In genomic region chr1:23574461-23574860, GRCm38 (mm10) we compare ENCODE assay signal across 22 mouse cellular contexts.
DNase-seq lines count a peak whose midpoint lies in the region; ATAC-seq and TF ChIP-seq lines count a peak whose summit lies in the region.
"Had no signal": no experiment of that assay in that cellular context is flagged by ENCODE, and none has a peak within 500 bp of the region (broad histone marks: within the 10 kb centered on the region; RNA-seq: fewer than 3 reads in every experiment).

No protein-coding gene starts in this region.

- no peak overlapping the region for H3K4me3 ChIP-seq in forebrain, embryonic 11.5 days (ENCODE audit: low read depth, low read length)
- no peak overlapping the region for H3K4me3 ChIP-seq in forebrain, postnatal 0 days (ENCODE audit: low read depth, low read length)
- H3K4me3 ChIP-seq in midbrain, embryonic 11.5 days (ENCODE audit: low read depth, low read length): no peak overlapping the region
- no peak overlapping the region for H3K4me3 ChIP-seq in midbrain, postnatal 0 days (ENCODE audit: low read depth, low read length)
- H3K4me3 ChIP-seq in forebrain, embryonic 16.5 days (replicated peaks; ENCODE audit: low read length): no peak overlapping the region
- H3K4me3 ChIP-seq: embryonic facial prominence, embryonic 12.5 days; heart, embryonic 10.5 days; hindbrain, embryonic 15.5 days had no signal

- TF ChIP-seq CTCF in forebrain, postnatal 0 days (IDR thresholded peaks at IDR 0.05; ENCODE audit: low read depth): no peak
- TF ChIP-seq CTCF in midbrain, postnatal 0 days (IDR thresholded peaks at IDR 0.05): no peak
- TF ChIP-seq CTCF in brain, embryonic 14.5 days (IDR thresholded peaks at IDR 0.05; ENCODE audit: borderline replicate concordance, extremely low read depth, insufficient read depth, insufficient read length): no peak

- no peak for DNase-seq in forebrain, embryonic 11.5 days (ENCODE audit: low spot score)
- DNase-seq in forebrain, postnatal 0 days: no peak
- DNase-seq in midbrain, embryonic 11.5 days (ENCODE audit: low spot score, missing footprints): peak; percentile 65
- DNase-seq in midbrain, postnatal 0 days (ENCODE audit: low spot score): no peak
- peak; percentile 56 for DNase-seq in brain, embryonic 14.5 days (ENCODE audit: low read depth)
- DNase-seq in natural killer cell, adult 2 months (ENCODE audit: low spot score in 2 of 2): no peak
- no peak for DNase-seq in left cerebral cortex, postnatal 4 days
- DNase-seq: adrenal gland, adult 8-10 months; adrenal gland, postnatal 36 days; B cell, adult 2 months; cerebellum, adult 11 months; cerebellum, adult 8-10 months; gastrocnemius, postnatal 36 days; heart, postnatal 10 days; heart, postnatal 4 days had no signal

- no peaks in the 10 kb centered on the region for H3K27me3 ChIP-seq in forebrain, embryonic 11.5 days (ENCODE audit: control insufficient read depth, insufficient read depth, low read length)
- no peaks in the 10 kb centered on the region for H3K27me3 ChIP-seq in forebrain, postnatal 0 days (ENCODE audit: insufficient read depth, low read length)
- H3K27me3 ChIP-seq in midbrain, embryonic 11.5 days (ENCODE audit: control insufficient read depth, insufficient read depth, low read length): no peaks in the 10 kb centered on the region
- H3K27me3 ChIP-seq in midbrain, postnatal 0 days (ENCODE audit: insufficient read depth, low read length): no peaks in the 10 kb centered on the region
- H3K27me3 ChIP-seq in forebrain, embryonic 16.5 days (replicated peaks; ENCODE audit: control insufficient read depth, insufficient read depth, low read length): no peaks in the 10 kb centered on the region
- H3K27me3 ChIP-seq: embryonic facial prominence, embryonic 12.5 days; hindbrain, embryonic 15.5 days had no signal

- H3K9me3 ChIP-seq in forebrain, embryonic 11.5 days (ENCODE audit: control insufficient read depth, low read length): no peaks in the 10 kb centered on the region
- no peaks in the 10 kb centered on the region for H3K9me3 ChIP-seq in forebrain, postnatal 0 days (ENCODE audit: low read length)
- no peaks in the 10 kb centered on the region for H3K9me3 ChIP-seq in midbrain, embryonic 11.5 days (ENCODE audit: control insufficient read depth, low read length)
- H3K9me3 ChIP-seq in midbrain, postnatal 0 days (ENCODE audit: low read length): no peaks in the 10 kb centered on the region
- no peaks in the 10 kb centered on the region for H3K9me3 ChIP-seq in forebrain, embryonic 16.5 days (ENCODE audit: control insufficient read depth, low read length)
- H3K9me3 ChIP-seq: embryonic facial prominence, embryonic 12.5 days; G1E; heart, embryonic 10.5 days; hindbrain, embryonic 15.5 days had no signal

- H3K4me2 ChIP-seq in forebrain, embryonic 11.5 days (ENCODE audit: low read depth, low read length, severe bottlenecking): no peak overlapping the region
- H3K4me2 ChIP-seq in forebrain, postnatal 0 days (ENCODE audit: low read depth): no peak overlapping the region
- no peak overlapping the region for H3K4me2 ChIP-seq in midbrain, embryonic 11.5 days
- no peak overlapping the region for H3K4me2 ChIP-seq in midbrain, postnatal 0 days (ENCODE audit: low read depth, low read length, poor library complexity, severe bottlenecking)
- H3K4me2 ChIP-seq in forebrain, embryonic 16.5 days (ENCODE audit: low read length): 0 out of 2 replicates have a peak overlapping the region, but pooled peaks have one; percentile 0
- H3K4me2 ChIP-seq: embryonic facial prominence, embryonic 12.5 days; hindbrain, embryonic 15.5 days had no signal

- H3K36me3 ChIP-seq in forebrain, embryonic 11.5 days (ENCODE audit: control insufficient read depth, insufficient read depth, low read length): no peaks in the 10 kb centered on the region
- H3K36me3 ChIP-seq in forebrain, postnatal 0 days (ENCODE audit: insufficient read depth): no peaks in the 10 kb centered on the region
- no peaks in the 10 kb centered on the region for H3K36me3 ChIP-seq in midbrain, embryonic 11.5 days (ENCODE audit: control insufficient read depth, insufficient read depth, low read length)
- no peaks in the 10 kb centered on the region for H3K36me3 ChIP-seq in midbrain, postnatal 0 days (ENCODE audit: insufficient read depth, low read length)
- H3K36me3 ChIP-seq in forebrain, embryonic 16.5 days (ENCODE audit: control insufficient read depth, insufficient read depth): no peaks in the 10 kb centered on the region
- H3K36me3 ChIP-seq: embryonic facial prominence, embryonic 12.5 days; G1E; heart, embryonic 10.5 days; hindbrain, embryonic 15.5 days had no signal

- H3K9ac ChIP-seq in forebrain, embryonic 11.5 days (ENCODE audit: low read length): no peak overlapping the region
- no peak overlapping the region for H3K9ac ChIP-seq in forebrain, postnatal 0 days
- no peak overlapping the region for H3K9ac ChIP-seq in midbrain, embryonic 11.5 days (ENCODE audit: low read length)
- H3K9ac ChIP-seq in midbrain, postnatal 0 days (replicated peaks; ENCODE audit: low read length, poor library complexity, severe bottlenecking): no peak overlapping the region
- H3K9ac ChIP-seq in forebrain, embryonic 16.5 days (replicated peaks; ENCODE audit: low read depth, low read length): no peak overlapping the region
- H3K9ac ChIP-seq: embryonic facial prominence, embryonic 12.5 days; hindbrain, embryonic 15.5 days had no signal

- ATAC-seq in forebrain, embryonic 11.5 days (replicated peaks; ENCODE audit: low FRiP score): peak; percentile 61
- ATAC-seq in forebrain, postnatal 0 days: no peak
- no peak for ATAC-seq in midbrain, embryonic 11.5 days (ENCODE audit: low FRiP score)
- no peak for ATAC-seq in midbrain, postnatal 0 days (ENCODE audit: low FRiP score)
- no peak for ATAC-seq in forebrain, embryonic 16.5 days
- ATAC-seq: CD4-positive, CD25-positive, alpha-beta regulatory T cell, adult 4 months; inflammation-experienced regulatory T-cells, adult 6 months had no signal

- intact Hi-C loops in left cerebral cortex, postnatal 4 days (cut with DNase I): no loop called here

- 53% methylated on average over 7 of the region's 7 CpGs for WGBS in forebrain, embryonic 11.5 days
- 36% methylated on average over 7 of the region's 7 CpGs for WGBS in forebrain, postnatal 0 days
- 72% methylated on average over 7 of the region's 7 CpGs for WGBS in midbrain, embryonic 11.5 days
- WGBS in midbrain, postnatal 0 days: 61% methylated on average over 7 of the region's 7 CpGs
- 42% methylated on average over 7 of the region's 7 CpGs for WGBS in forebrain, embryonic 16.5 days

- no peak overlapping the region for H3K27ac ChIP-seq in forebrain, embryonic 11.5 days (ENCODE audit: low read depth, low read length)
- H3K27ac ChIP-seq in forebrain, postnatal 0 days (ENCODE audit: low read depth, low read length): no peak overlapping the region
- H3K27ac ChIP-seq in midbrain, embryonic 11.5 days (ENCODE audit: low read depth, low read length): no peak overlapping the region
- no peak overlapping the region for H3K27ac ChIP-seq in midbrain, postnatal 0 days (ENCODE audit: low read depth, low read length)
- no peak overlapping the region for H3K27ac ChIP-seq in forebrain, embryonic 16.5 days (ENCODE audit: low read length)
- H3K27ac ChIP-seq: embryonic facial prominence, embryonic 12.5 days; heart, embryonic 10.5 days; hindbrain, embryonic 15.5 days had no signal

- no peak for TF ChIP-seq POLR2A in brain, embryonic 14.5 days (IDR thresholded peaks at IDR 0.05; ENCODE audit: borderline replicate concordance, extremely low read depth, insufficient read depth, insufficient read length, poor library complexity, severe bottlenecking)

- H3K4me1 ChIP-seq in forebrain, embryonic 11.5 days (replicated peaks; ENCODE audit: control insufficient read depth, insufficient read depth, low read length): no peaks in the 10 kb centered on the region
- no peaks in the 10 kb centered on the region for H3K4me1 ChIP-seq in forebrain, postnatal 0 days (ENCODE audit: insufficient read depth)
- no peaks in the 10 kb centered on the region for H3K4me1 ChIP-seq in midbrain, embryonic 11.5 days (ENCODE audit: control insufficient read depth, insufficient read depth, low read length)
- no peaks in the 10 kb centered on the region for H3K4me1 ChIP-seq in midbrain, postnatal 0 days (ENCODE audit: insufficient read depth, low read length)
- peaks cover 11% of the 10 kb centered on the region; the same call in 1 of the 2 replicates for H3K4me1 ChIP-seq in forebrain, embryonic 16.5 days (replicated peaks; ENCODE audit: control insufficient read depth, insufficient read depth, low read length)
- H3K4me1 ChIP-seq: embryonic facial prominence, embryonic 12.5 days; heart, embryonic 10.5 days had no signal

Comparison
In these comparisons a context has a peak if more than half of its experiments do, and no peak if none do; other contexts are left out.
1. DNase-seq: peak in midbrain, embryonic 11.5 days (single experiment) and brain, embryonic 14.5 days (single experiment); none in forebrain, embryonic 11.5 days (single experiment), forebrain, postnatal 0 days (single experiment), midbrain, postnatal 0 days (single experiment), natural killer cell, adult 2 months (0 of 2) and left cerebral cortex, postnatal 4 days (single experiment).